Mouse (Mus musculus) neural tube, embryonic 12.5 days (tissue): ENCODE data around the gene Nkain4. TPM values are rescaled to one million over a fixed set of nuclear protein-coding genes. Genes with fewer than 3 reads are reported as not detected.

Source experiments
- ATAC-seq: fragments of 200-750 bp; cut with Nextera tagmentation; 2 replicates; pipeline ENCODE4 v1.8.0; 2017; ENCODE audit warnings: low read depth, mild to moderate bottlenecking, moderate TSS enrichment, moderate library complexity; ENCODE audit not compliant: low FRiP score
- H3K27ac ChIP-seq: fragments of 300-500 bp; sonication (generic); 2 replicates; pipeline ENCODE4 v1.5.1; 2016
- H3K27me3 ChIP-seq: fragments of 300-500 bp; sonication (generic); replicated peaks from 2 replicates; pipeline ENCODE4 v1.6.1; 2016; ENCODE audit warnings: mild to moderate bottlenecking
- H3K36me3 ChIP-seq: fragments of 300-500 bp; sonication (generic); 2 replicates; pipeline ENCODE4 v1.6.1; 2016; ENCODE audit warnings: mild to moderate bottlenecking
- H3K4me1 ChIP-seq: fragments of 300-500 bp; sonication (generic); 2 replicates; pipeline ENCODE4 v1.6.1; 2016
- H3K4me2 ChIP-seq: fragments of 300-500 bp; sonication (generic); replicated peaks from 2 replicates; pipeline ENCODE4 v1.6.1; 2016; ENCODE audit warnings: mild to moderate bottlenecking
- H3K4me3 ChIP-seq: fragments of 300-500 bp; sonication (generic); 2 replicates; pipeline ENCODE4 v1.5.1; 2016
- H3K9ac ChIP-seq: fragments of 300-500 bp; sonication (generic); 2 replicates; pipeline ENCODE4 v1.6.1; 2016; ENCODE audit warnings: mild to moderate bottlenecking
- H3K9me3 ChIP-seq: fragments of 300-500 bp; sonication (generic); 2 replicates; pipeline ENCODE4 v1.6.1; 2016; ENCODE audit warnings: mild to moderate bottlenecking
- whole genome bisulfite sequencing: fragments of 180-500 bp; shearing (Covaris S2); methylation state at CpG from one replicate; pipeline ENCODE4 v1.1.7; 2016; 5-methylcytosine and 5-hydroxymethylcytosine counted together
- polyA plus RNA-seq: library from polyadenylated mRNA; unstranded; fragments of >200 nt; fragmentation: Nextera tagmentation; extraction: Ambion mirVana; gene quantifications from 2 replicates; pipeline ENCODE4 v1.2.1, GENCODE M21; 2016

The Nkain4 gene
- polyA plus RNA-seq = 90.6 and 92.9 TPM in 2 replicates

DNA sequence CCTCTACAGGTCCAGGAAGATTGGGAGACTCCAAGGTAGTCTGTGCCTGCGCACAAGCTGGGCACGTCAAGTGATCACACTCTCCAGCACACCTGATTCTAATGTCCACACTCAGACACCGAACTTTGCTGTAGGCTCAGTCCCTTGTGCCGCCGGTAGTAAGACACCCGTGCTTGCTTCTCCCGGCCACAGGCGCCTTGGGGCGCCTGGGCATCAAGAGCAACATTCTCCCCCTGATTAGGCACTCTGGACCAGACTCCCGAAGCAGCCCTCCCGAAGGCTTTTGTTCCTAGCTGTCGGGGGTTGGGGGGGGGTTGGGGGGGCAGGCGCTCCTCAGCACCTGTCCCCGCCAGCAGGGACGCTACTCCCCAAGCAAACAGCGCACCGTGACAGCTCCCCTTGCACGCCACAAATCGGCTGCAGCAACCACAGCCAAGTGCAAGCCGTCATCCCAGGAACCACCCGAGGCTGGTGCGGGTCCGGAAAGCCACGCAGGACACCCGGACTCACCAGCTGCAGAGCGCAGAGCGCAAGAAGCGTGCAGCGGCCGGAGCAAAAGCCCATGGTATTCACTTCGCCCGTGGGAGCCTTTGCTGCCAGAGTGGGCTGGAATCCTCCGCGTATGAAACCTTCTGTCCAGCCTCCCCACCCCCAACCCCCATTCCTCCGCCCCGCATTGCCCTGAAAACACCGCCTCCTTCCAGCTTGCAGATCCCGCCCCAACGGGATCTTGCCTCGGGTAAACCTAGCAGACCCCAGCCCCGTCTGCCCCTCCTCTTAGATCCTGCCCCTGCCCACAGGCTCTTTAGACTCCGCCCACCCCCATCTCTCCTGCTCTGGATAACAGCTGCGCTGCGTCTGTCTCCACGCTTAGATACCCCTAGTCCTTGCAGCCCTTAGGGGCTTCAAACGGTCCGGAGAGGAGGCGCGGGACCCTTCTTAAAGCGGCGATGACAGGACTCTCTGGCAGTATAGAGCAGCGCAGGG lies at the start of gene Nkain4:
TSS of gene Nkain4 (minus strand) at position 639 of the 987 bp plus-strand sequence.
- Histone ChIP-seq H3K27me3 (peaks cover 2% of the 10 kb centered on the region; the same call in 1 of the 2 replicates), H3K27ac (peak within 1 kb of the TSS; percentile 96), H3K4me2 (peak within 1 kb of the TSS; percentile 83), H3K36me3 (no peaks in the 10 kb centered on the region), H3K9ac (peak within 1 kb of the TSS; percentile 81), H3K4me1 (peaks cover 31% of the 10 kb centered on the region), H3K4me3 (peak within 1 kb of the TSS; percentile 67), H3K9me3 (no peaks in the 10 kb centered on the region)
- peak; percentile 93 for ATAC-seq
- WGBS = under 1% methylated on average over 52 of the region's 52 CpGs

DNA sequence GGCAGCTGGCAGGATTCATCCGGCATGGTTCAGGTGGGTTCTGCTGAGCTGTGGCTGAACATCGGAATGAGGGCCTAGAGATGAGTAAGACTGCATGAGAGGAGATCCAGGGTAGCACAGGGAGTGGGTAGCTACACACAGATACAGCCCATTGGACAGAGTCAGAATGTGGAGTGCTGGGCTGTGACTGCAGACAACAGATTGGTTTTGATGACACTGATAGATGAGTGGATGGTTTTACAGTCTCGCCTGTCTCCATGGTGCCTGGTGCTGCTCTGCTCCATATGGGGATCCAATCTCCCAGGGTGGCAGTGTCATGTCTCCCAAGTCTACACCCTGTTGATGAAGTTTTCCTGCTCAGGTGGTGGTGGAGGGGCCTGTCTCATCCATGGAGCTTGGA lies 42.4 kb upstream of the Nkain4 start:
- H3K36me3 ChIP-seq = no peaks in the 10 kb centered on the region
- peaks cover 5% of the 10 kb centered on the region; the same call in 1 of the 2 replicates for H3K4me1 ChIP-seq
- no peak overlapping the region for H3K4me3 ChIP-seq
- H3K27ac ChIP-seq = no peak overlapping the region
- ATAC-seq = peak; percentile 49; the same call in 1 of the 2 replicates
- H3K4me2 ChIP-seq = no peak overlapping the region
- H3K27me3 ChIP-seq = no peaks in the 10 kb centered on the region
- 74% methylated on average over 3 of the region's 3 CpGs for WGBS
- no peaks in the 10 kb centered on the region for H3K9me3 ChIP-seq
- no peak overlapping the region for H3K9ac ChIP-seq

DNA sequence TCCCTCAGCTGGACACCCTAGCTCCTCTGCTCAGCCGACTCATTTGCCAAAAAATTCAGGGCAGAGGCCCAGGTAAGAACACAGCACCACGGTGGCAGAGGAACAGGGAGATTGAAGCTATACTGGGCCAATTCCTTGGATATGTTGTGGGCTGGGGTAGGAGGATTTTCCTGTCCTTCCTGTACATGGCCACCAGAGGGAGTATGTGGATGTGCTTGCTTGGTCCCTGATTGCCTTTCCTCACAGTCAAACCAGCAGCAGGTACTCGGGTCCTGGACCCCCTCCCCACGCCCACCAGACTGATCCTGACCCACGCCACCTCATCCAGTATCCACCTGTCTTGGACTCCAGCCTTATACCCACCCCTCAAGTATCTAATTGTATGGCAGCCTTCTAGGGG lies 41.9 kb upstream of the Nkain4 start:
- peak; percentile 52 for ATAC-seq
- H3K27ac ChIP-seq = no peak overlapping the region
- no peak overlapping the region for H3K4me3 ChIP-seq
- H3K9me3 ChIP-seq = no peaks in the 10 kb centered on the region
- 14% methylated on average over 5 of the region's 5 CpGs for WGBS
- no peak overlapping the region for H3K9ac ChIP-seq
- peaks cover 5% of the 10 kb centered on the region; the same call in 1 of the 2 replicates for H3K4me1 ChIP-seq
- H3K4me2 ChIP-seq = no peak overlapping the region
- no peaks in the 10 kb centered on the region for H3K27me3 ChIP-seq
- H3K36me3 ChIP-seq = no peaks in the 10 kb centered on the region

DNA sequence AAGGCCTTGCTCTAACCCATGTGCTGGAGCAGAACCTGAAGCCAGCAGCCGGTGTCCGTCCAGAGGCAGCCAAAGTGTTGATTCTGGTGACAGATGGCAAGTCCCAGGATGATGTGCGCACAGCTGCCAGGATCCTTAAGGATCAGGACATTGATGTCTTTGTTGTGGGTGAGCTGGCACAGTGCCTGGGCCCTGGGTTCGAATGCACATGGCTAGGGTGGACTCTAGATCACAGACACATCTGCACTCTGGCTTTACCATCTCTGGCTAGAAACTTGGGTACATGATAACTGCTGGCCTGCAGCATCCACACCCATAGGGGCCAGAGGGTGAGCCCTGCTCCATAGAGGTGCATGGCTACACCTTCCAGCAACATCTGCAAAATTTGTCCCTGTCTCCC lies 41.0 kb upstream of the Nkain4 start:
- Histone ChIP-seq H3K27ac (no peak overlapping the region), H3K36me3 (no peaks in the 10 kb centered on the region), H3K9me3 (no peaks in the 10 kb centered on the region), H3K27me3 (no peaks in the 10 kb centered on the region), H3K9ac (no peak overlapping the region), H3K4me3 (no peak overlapping the region), H3K4me2 (no peak overlapping the region), H3K4me1 (peaks cover 5% of the 10 kb centered on the region; the same call in 1 of the 2 replicates)
- WGBS = 83% methylated on average over 4 of the region's 4 CpGs
- ATAC-seq = no peak

DNA sequence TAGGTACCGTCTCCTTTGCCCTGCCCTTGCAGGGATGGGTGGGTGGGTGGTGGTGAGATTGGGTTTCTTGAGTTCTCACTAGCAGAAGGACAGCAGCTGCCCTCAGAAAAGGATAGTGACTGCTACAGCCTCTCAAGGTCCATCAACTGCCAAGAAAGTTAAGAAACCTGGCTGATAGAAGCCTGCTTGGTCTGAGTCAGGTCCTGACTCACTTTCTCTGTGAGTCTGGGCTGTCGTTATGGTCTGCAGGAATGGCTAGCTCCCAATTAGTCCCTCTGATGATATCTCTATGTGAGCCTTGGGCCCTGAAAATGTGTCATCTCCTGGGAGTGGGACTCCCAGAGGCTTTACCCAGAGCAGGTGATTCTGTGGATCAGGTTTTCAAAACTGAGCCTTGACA lies 39.9 kb upstream of the Nkain4 start:
- no peak for ATAC-seq
- no peak overlapping the region for H3K4me2 ChIP-seq
- no peak overlapping the region for H3K9ac ChIP-seq
- no peaks in the 10 kb centered on the region for H3K27me3 ChIP-seq
- H3K27ac ChIP-seq = no peak overlapping the region
- H3K36me3 ChIP-seq = no peaks in the 10 kb centered on the region
- no peak overlapping the region for H3K4me3 ChIP-seq
- WGBS = 85% methylated on average over 2 of the region's 2 CpGs
- no peaks in the 10 kb centered on the region for H3K9me3 ChIP-seq
- peaks cover 8% of the 10 kb centered on the region; the same call in 1 of the 2 replicates for H3K4me1 ChIP-seq

DNA sequence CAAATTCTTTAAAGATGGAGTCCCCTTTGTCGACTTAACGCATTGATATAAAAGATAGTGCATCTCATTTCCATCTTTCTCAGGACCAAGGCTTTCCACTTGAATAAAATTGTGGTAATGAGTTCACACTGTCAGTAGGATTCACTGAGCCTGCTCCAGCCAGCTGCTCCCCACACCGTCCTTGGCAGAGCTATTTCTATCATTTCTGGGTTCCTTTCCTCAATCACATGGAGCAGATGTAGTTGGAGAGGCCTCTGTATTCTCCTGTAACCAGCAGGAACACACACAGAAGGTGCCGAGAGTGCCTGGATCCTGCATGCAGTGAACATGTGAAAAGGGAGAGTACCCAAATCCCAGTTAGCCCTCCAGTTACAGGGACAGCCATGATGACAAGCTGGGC lies 35.8 kb upstream of the Nkain4 start:
- no peak overlapping the region for H3K4me2 ChIP-seq
- no peaks in the 10 kb centered on the region for H3K36me3 ChIP-seq
- WGBS = 71% methylated on average over 4 of the region's 4 CpGs
- no peak overlapping the region for H3K4me3 ChIP-seq
- no peak overlapping the region for H3K9ac ChIP-seq
- no peak for ATAC-seq
- H3K9me3 ChIP-seq = no peaks in the 10 kb centered on the region
- H3K27ac ChIP-seq = no peak overlapping the region
- no peaks in the 10 kb centered on the region for H3K27me3 ChIP-seq
- peaks cover 16% of the 10 kb centered on the region for H3K4me1 ChIP-seq

DNA sequence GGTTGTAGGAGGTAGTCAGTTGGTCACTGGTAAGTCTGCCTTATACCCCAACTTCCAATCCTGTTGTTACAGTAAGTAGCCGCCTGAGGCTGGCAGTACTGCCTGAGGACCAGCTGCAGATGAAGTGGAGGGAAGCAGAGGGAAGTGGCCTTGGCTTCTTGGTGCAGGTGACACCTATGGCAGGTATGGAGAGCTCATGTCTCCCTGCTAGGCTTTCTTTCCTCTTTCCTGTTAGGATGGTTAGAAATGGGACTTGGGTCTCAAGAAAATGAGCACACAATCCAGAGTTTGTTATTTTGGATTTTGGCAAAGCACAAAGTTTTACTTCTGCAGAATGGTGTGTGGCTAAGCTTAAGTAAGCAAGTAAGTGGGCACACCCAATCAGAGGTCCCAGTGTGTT lies 34.4 kb upstream of the Nkain4 start:
- Histone ChIP-seq H3K9ac (no peak overlapping the region), H3K4me2 (no peak overlapping the region), H3K4me3 (no peak overlapping the region), H3K27me3 (no peaks in the 10 kb centered on the region), H3K36me3 (no peaks in the 10 kb centered on the region), H3K4me1 (peaks cover 16% of the 10 kb centered on the region), H3K9me3 (no peaks in the 10 kb centered on the region), H3K27ac (no peak overlapping the region)
- ATAC-seq = no peak
- 86% methylated on average over 1 of the region's 1 CpGs for WGBS

DNA sequence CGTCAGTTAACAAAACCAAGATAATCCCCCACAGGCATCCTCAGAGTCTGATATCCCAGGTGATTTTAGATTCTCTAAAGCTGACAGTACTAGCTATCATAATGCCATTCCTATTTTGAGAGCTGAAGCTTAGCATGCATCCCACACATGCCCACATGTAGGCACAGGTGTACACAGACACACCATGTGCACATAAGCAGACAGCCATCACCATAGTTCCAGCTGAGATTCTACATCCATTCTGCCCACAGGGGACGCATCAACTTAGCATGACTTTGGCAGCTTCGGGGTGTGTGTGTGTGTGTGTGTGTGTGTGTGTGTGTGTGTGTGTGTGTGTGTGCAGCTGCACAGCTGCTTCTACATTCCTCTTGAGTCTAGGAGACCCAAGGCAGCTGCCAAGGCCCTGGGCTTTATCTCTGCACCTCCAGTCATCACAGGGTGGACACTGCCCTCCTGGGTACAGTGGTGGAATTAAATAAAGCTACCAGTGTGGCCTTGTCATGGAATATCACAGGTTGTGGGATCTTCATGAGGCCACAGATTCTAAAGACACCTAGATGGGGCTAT lies 33.9 kb upstream of the Nkain4 start:
- 61% methylated on average over 3 of the region's 3 CpGs for WGBS
- H3K9me3 ChIP-seq = no peaks in the 10 kb centered on the region
- no peak overlapping the region for H3K4me3 ChIP-seq
- 0 out of 2 replicates have a peak, but pooled peaks cover 2% of the 10 kb centered on the region for H3K36me3 ChIP-seq
- H3K9ac ChIP-seq = no peak overlapping the region
- H3K4me2 ChIP-seq = no peak overlapping the region
- H3K27ac ChIP-seq = no peak overlapping the region
- H3K4me1 ChIP-seq = peaks cover 16% of the 10 kb centered on the region
- ATAC-seq = no peak
- no peaks in the 10 kb centered on the region for H3K27me3 ChIP-seq

DNA sequence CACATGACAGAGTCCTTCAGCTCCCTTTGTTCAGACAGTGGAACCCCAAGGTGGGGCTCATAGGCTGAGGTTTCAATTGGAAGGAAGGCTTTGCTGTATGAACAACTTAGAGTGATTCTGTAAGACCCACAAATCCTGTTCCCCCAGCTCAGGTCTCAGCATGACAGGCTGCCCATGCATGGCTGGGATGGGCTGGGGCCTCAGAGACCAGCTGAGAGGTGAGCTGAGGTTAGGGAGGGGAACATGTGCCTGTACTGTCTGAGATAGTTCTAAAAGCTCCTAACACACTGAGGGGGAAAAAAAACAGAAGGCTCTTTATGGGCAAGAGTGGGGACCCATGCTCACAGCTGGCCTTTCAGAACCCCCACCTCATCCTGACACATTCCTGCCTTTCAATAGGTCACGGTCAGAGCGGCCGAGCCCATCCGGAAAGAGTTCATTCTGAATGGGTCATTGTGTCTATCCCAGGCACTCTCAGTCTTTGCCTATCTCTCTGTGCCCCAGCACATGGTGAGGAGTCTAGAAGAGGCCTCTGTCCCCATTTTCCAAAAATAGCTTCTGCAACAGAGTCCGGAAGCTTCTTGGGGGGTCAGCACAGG lies 33.0 kb upstream of the Nkain4 start:
- Histone ChIP-seq H3K9ac (no peak overlapping the region), H3K27me3 (no peaks in the 10 kb centered on the region), H3K9me3 (no peaks in the 10 kb centered on the region), H3K36me3 (peaks cover 7% of the 10 kb centered on the region; the same call in 1 of the 2 replicates), H3K27ac (no peak overlapping the region), H3K4me3 (no peak overlapping the region), H3K4me1 (peaks cover 16% of the 10 kb centered on the region), H3K4me2 (no peak overlapping the region)
- 36% methylated on average over 5 of the region's 5 CpGs for WGBS
- ATAC-seq = peak; percentile 58; the same call in 1 of the 2 replicates

DNA sequence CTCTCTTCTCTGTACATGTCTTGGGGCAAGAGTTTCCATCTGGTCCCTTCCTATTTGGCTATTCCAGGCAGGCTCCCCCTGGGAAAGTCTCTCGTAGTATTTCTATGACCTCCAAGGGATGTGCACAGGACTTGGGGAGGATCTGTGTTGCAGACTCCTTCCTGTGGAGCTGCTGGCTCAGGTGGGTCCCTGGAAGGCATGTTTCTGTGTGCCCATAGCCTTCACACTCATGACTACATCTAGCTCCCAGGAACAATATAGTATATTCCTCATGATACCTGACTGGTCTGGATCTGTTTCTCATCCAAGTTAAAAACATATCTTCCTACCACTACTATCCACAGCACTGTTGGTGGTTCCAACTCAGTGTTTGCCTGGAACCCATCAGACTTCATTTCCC lies 32.5 kb upstream of the Nkain4 start:
- no peak for ATAC-seq
- Histone ChIP-seq H3K4me3 (no peak overlapping the region), H3K4me1 (peaks cover 16% of the 10 kb centered on the region), H3K9me3 (no peaks in the 10 kb centered on the region), H3K27ac (no peak overlapping the region), H3K4me2 (no peak overlapping the region), H3K36me3 (peaks cover 12% of the 10 kb centered on the region), H3K9ac (no peak overlapping the region), H3K27me3 (no peaks in the 10 kb centered on the region)
- 53% methylated on average over 1 of the region's 1 CpGs for WGBS

DNA sequence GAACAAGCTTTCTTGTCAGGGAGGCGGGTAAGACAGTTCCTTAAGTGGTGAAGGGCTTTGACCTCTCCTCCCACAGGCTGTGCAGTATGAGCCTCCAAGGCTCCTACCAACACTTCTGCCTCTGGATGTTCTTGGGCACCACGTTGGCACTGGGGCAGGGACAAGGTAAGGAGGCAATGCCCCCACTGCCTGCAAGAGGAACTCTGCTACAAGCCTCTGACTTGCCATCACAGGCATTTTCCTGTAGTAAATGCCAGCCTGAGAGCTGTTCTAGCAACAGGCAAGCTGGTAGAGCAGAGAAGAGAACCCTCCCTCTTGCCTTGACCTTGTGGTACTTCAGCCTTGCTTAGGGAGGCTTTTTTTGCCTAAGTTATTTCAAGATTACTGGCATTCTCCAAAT lies 31.9 kb upstream of the Nkain4 start, which contains the start of gene Col20a1:
TSS of gene Col20a1 (plus strand) at position 87 of the 400 bp plus-strand sequence.
- Histone ChIP-seq H3K36me3 (peaks cover 18% of the 10 kb centered on the region), H3K9me3 (no peaks in the 10 kb centered on the region), H3K4me3 (no peak within 1 kb of the TSS), H3K27me3 (no peaks in the 10 kb centered on the region), H3K4me1 (peaks cover 16% of the 10 kb centered on the region), H3K27ac (no peak within 1 kb of the TSS), H3K4me2 (no peak within 1 kb of the TSS), H3K9ac (no peak within 1 kb of the TSS)
- ATAC-seq = no peak
- WGBS = 52% methylated on average over 2 of the region's 2 CpGs

DNA sequence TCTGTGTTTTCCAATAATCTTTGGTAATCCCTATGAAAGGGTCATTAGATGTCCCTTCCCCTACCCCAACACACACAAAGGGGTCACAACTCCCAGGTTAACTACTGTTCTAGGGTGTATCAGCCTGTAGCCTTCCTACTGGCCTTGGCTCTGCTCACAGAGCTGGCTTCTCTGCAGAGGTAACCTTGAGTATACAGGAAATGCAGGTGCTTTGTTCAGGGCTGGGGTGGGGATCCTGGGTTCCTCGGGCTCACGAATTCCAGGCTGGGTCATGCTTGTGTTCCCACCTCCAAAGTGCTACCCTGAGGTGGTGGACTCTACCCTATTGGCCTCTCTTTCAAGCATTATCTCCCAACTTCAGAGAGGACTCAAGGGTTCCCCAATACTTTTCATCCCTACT lies 31.1 kb upstream of the Nkain4 start:
- H3K9me3 ChIP-seq = no peaks in the 10 kb centered on the region

More for the DNA sequence above, 31.1 kb upstream of the Nkain4 start:
- H3K36me3 ChIP-seq = peaks cover 26% of the 10 kb centered on the region
- no peak overlapping the region for H3K4me2 ChIP-seq
- ATAC-seq = no peak
- H3K27ac ChIP-seq = no peak overlapping the region
- H3K9ac ChIP-seq = no peak overlapping the region
- WGBS = 82% methylated on average over 2 of the region's 2 CpGs
- peaks cover 16% of the 10 kb centered on the region for H3K4me1 ChIP-seq
- H3K4me3 ChIP-seq = no peak overlapping the region
- H3K27me3 ChIP-seq = no peaks in the 10 kb centered on the region
